Mouse (Mus musculus): ENCODE measurements at regions not wholly inside any gene's neighbourhood (a gene's known extent, or its start where the extent isn't known, plus 50 kb on each side); places are given as distances from the start of the nearest gene placed in this dataset.

GRCm38 (mm10) chr8:35935034-35935433 lies 169.4 kb downstream of the Gm19410 start:
- no peak for DNase-seq (ENCODE audit: low spot score)

- no peak for DNase-seq (ENCODE audit: low spot score)
These were observed 173.6 kb downstream of the Gm19410 start for GRCm38 (mm10) chr8:35939199-35939598.

- no peak for DNase-seq (ENCODE audit: low spot score)
These were observed 176.9 kb downstream of the Gm19410 start for GRCm38 (mm10) chr8:35942515-35942914.

GRCm38 (mm10) chr8:35943686-35944085 lies 178.1 kb downstream of the Gm19410 start:
- no peak for DNase-seq (ENCODE audit: low spot score)

- no peak for DNase-seq (ENCODE audit: low spot score)
These were observed 178.9 kb downstream of the Gm19410 start for GRCm38 (mm10) chr8:35944461-35944860.

GRCm38 (mm10) chr8:35946539-35946940 lies 180.9 kb downstream of the Gm19410 start:
- DNase-seq (ENCODE audit: low spot score): no peak

- DNase-seq (ENCODE audit: low spot score): no peak
These were observed 182.6 kb downstream of the Gm19410 start for GRCm38 (mm10) chr8:35948146-35948545.

GRCm38 (mm10) chr8:35948751-35949183 lies 183.2 kb downstream of the Gm19410 start:
- DNase-seq (ENCODE audit: low spot score): no peak

- DNase-seq (ENCODE audit: low spot score): no peak
These were observed 189.9 kb downstream of the Gm19410 start for GRCm38 (mm10) chr8:35955506-35955905.

- DNase-seq (ENCODE audit: low spot score): no peak
These were observed 190.7 kb downstream of the Gm19410 start for GRCm38 (mm10) chr8:35956319-35956718.

GRCm38 (mm10) chr8:35959201-35959600 lies 193.6 kb downstream of the Gm19410 start:
- no peak for DNase-seq (ENCODE audit: low spot score)

GRCm38 (mm10) chr8:35960867-35961614 lies 195.5 kb downstream of the Gm19410 start:
- DNase-seq (ENCODE audit: low spot score): no peak

GRCm38 (mm10) chr8:35961615-35962220 lies 196.1 kb downstream of the Gm19410 start:
- no peak for DNase-seq (ENCODE audit: low spot score)

GRCm38 (mm10) chr8:35964932-35965331 lies 199.3 kb downstream of the Gm19410 start:
- no peak for DNase-seq (ENCODE audit: low spot score)

GRCm38 (mm10) chr8:35968341-35968740 lies 202.8 kb downstream of the Gm19410 start:
- DNase-seq (ENCODE audit: low spot score): no peak

GRCm38 (mm10) chr8:35971082-35971481 lies 205.5 kb downstream of the Gm19410 start:
- DNase-seq (ENCODE audit: low spot score): no peak

GRCm38 (mm10) chr8:35974323-35975029 lies 208.9 kb downstream of the Gm19410 start:
- DNase-seq (ENCODE audit: low spot score): peak; percentile 17

- DNase-seq (ENCODE audit: low spot score): no peak
These were observed 214.2 kb downstream of the Gm19410 start for GRCm38 (mm10) chr8:35979638-35980255.

GRCm38 (mm10) chr8:35983083-35983482 lies 217.5 kb downstream of the Gm19410 start:
- no peak for DNase-seq (ENCODE audit: low spot score)

GRCm38 (mm10) chr8:35985152-35985689 lies 219.6 kb downstream of the Gm19410 start:
- no peak for DNase-seq (ENCODE audit: low spot score)

GRCm38 (mm10) chr8:35987327-35987726 lies 221.7 kb downstream of the Gm19410 start:
- DNase-seq (ENCODE audit: low spot score): no peak

- no peak for DNase-seq (ENCODE audit: low spot score)
These were observed 225.4 kb downstream of the Gm19410 start for GRCm38 (mm10) chr8:35991013-35991412.

Data from ovary, postnatal 36 days (tissue).